Mouse (Mus musculus) small intestine, adult 2 months (tissue): ENCODE results near the gene Fstl3.

ENCODE experiments used
- CTCF ChIP-seq: fragments of 200-500 bp; IDR thresholded peaks from 2 replicates; pipeline ENCODE4 v1.5.1; 2012; ENCODE audit warnings: low read depth, mild to moderate bottlenecking, control low read depth, inconsistent platforms, low read length, moderate library complexity, mixed read lengths; ENCODE audit not compliant: insufficient replicate concordance, insufficient read length; ENCODE audit errors: extremely low read depth
- POLR2A ChIP-seq: fragments of 200-500 bp; IDR thresholded peaks from 2 replicates; pipeline ENCODE4 v1.6.1; 2012; ENCODE audit warnings: low read depth, mild to moderate bottlenecking, control low read depth, inconsistent platforms, low read length, moderate library complexity

- TF ChIP-seq CTCF (no peak), POLR2A (no peak)
Observed at GRCm38 (mm10) chr10:79748496-79748895, 28.6 kb upstream of the Fstl3 start.
